Mouse (Mus musculus) lung, postnatal 0 days (tissue): ENCODE measurements at regions not wholly inside any gene's neighbourhood (a gene's known extent, or its start where the extent isn't known, plus 50 kb on each side); places are given as distances from the start of the nearest gene placed in this dataset.

ENCODE experiments used
- CTCF ChIP-seq: IDR thresholded peaks from 2 replicates; pipeline ENCODE4 v1.5.1; 2016; ENCODE audit warnings: antibody characterized with exemption, mild to moderate bottlenecking
- EP300 ChIP-seq: IDR thresholded peaks from 2 replicates; pipeline ENCODE4 v1.6.1; 2016; ENCODE audit warnings: antibody characterized with exemption, mild to moderate bottlenecking, control low read depth

GRCm38 (mm10) chr5:43357901-43358300, 124.9 kb downstream of the Cpeb2 start:
- TF ChIP-seq CTCF: no peak
- TF ChIP-seq EP300: no peak
